Mouse (Mus musculus) liver, postnatal 0 days (tissue): ENCODE measurements around the gene Stra6.

Experiments
- CTCF ChIP-seq: sonication (generic); IDR thresholded peaks from 2 replicates; pipeline ENCODE4 v1.5.1; 2016; ENCODE audit warnings: antibody characterized with exemption, low read depth
- EP300 ChIP-seq: IDR thresholded peaks from 2 replicates; pipeline ENCODE4 v1.6.1; 2016; ENCODE audit warnings: antibody characterized with exemption, low read depth, mild to moderate bottlenecking

- TF ChIP-seq CTCF (no peak), EP300 (no peak)
Observed at GRCm38 (mm10) chr9:58047061-58047460, 16.5 kb upstream of the Stra6 start.
